8 mouse cellular contexts compared by ENCODE assay signal in genomic region chr7:28865481-28866300, GRCm38 (mm10). TPM values are rescaled to one million over a fixed set of nuclear protein-coding genes. Genes with fewer than 3 reads are reported as not detected.
DNase-seq lines count a peak whose midpoint lies in the region; ATAC-seq and TF ChIP-seq lines count a peak whose summit lies in the region.

No protein-coding gene starts in this region.

- peak; percentile 15; the same call in 1 of the 2 replicates for TF ChIP-seq CTCF in bone marrow, adult 2 months (IDR thresholded peaks at IDR 0.05; ENCODE audit: control insufficient read depth, insufficient read depth, low read length)
- TF ChIP-seq CTCF in lung, adult 2 months (IDR thresholded peaks at IDR 0.05; ENCODE audit: insufficient read depth, low read length) = no peak

- peak overlapping the region; percentile 51 for H3K4me2 ChIP-seq in neural tube, embryonic 14.5 days (ENCODE audit: low read depth, low read length)

- peak; percentile 68 for TF ChIP-seq POLR2A in bone marrow, adult 2 months (IDR thresholded peaks at IDR 0.05; ENCODE audit: borderline replicate concordance, control insufficient read depth, low read depth, low read length)
- peak; percentile 59; the same call in 1 of the 2 replicates for TF ChIP-seq POLR2A in lung, adult 2 months (IDR thresholded peaks at IDR 0.05; ENCODE audit: borderline replicate concordance, extremely low read depth, low read depth, low read length)

- H3K9me3 ChIP-seq in neural tube, embryonic 14.5 days (ENCODE audit: control insufficient read depth, low read length) = no peaks in the 10 kb centered on the region

- no peaks in the 10 kb centered on the region for H3K27me3 ChIP-seq in neural tube, embryonic 14.5 days (ENCODE audit: control insufficient read depth, insufficient read depth, low read length)

- H3K36me3 ChIP-seq in neural tube, embryonic 14.5 days (ENCODE audit: control insufficient read depth, insufficient read depth, low read length) = no peaks in the 10 kb centered on the region

- peak; percentile 82 for ATAC-seq in neural tube, embryonic 14.5 days (ENCODE audit: low read depth)

- peak overlapping the region; percentile 26 for H3K4me3 ChIP-seq in bone marrow, adult 2 months (replicated peaks; ENCODE audit: control insufficient read depth, low read depth, low read length)
- peak overlapping the region; percentile 7 for H3K4me3 ChIP-seq in lung, adult 2 months (replicated peaks; ENCODE audit: extremely low read depth, low read depth, low read length)
- H3K4me3 ChIP-seq in neural tube, embryonic 14.5 days (ENCODE audit: low read depth, low read length) = peak overlapping the region; percentile 17

- WGBS in bone marrow, adult 2 months = 31% methylated on average over 33 of the region's 33 CpGs
- 31% methylated on average over 33 of the region's 33 CpGs for WGBS in lung, adult 2 months
- WGBS in neural tube, embryonic 14.5 days = 46% methylated on average over 33 of the region's 33 CpGs

- 0 out of 2 replicates have a peak overlapping the region, but pooled peaks have one; percentile 28 for H3K9ac ChIP-seq in neural tube, embryonic 14.5 days (replicated peaks; ENCODE audit: low read depth, low read length)

- DNase-seq in CD4-positive, CD25-positive, alpha-beta regulatory T cell, adult 2 months (ENCODE audit: low read depth, low spot score) = peak; percentile 97
- peak; percentile 52 for DNase-seq in forelimb bud, embryonic 11.5 days (ENCODE audit: low read depth, low spot score)
- DNase-seq in heart, postnatal 4 days = peak; percentile 87
- DNase-seq in layer of hippocampus, adult 8-10 months (ENCODE audit: low spot score in 2 of 2) = peak; percentile 63 to 64
- DNase-seq in lung, adult 2 months = peak; percentile 69
- peak; percentile 97 to 99 for DNase-seq in thymus, adult 18-20 months

- peaks cover 3% of the 10 kb centered on the region; the same call in 1 of the 2 replicates for H3K4me1 ChIP-seq in bone marrow, adult 2 months (ENCODE audit: control insufficient read depth, insufficient read depth, low read length)
- H3K4me1 ChIP-seq in lung, adult 2 months (ENCODE audit: control insufficient read depth, insufficient read depth, low read length) = no peaks in the 10 kb centered on the region; the same call in 1 of the 2 replicates
- H3K4me1 ChIP-seq in neural tube, embryonic 14.5 days (ENCODE audit: control insufficient read depth, insufficient read depth, low read length) = no peaks in the 10 kb centered on the region

- H3K27ac ChIP-seq in bone marrow, adult 2 months (ENCODE audit: control insufficient read depth, insufficient read depth, low read depth, low read length, poor library complexity) = peak overlapping the region; percentile 86
- H3K27ac ChIP-seq in neural tube, embryonic 14.5 days (ENCODE audit: low read depth, low read length) = no peak overlapping the region

RNA-seq across cellular contexts. Expression of gene Lgals7, which starts 2.0 kb away (rescaled TPM):
- polyA plus RNA-seq in bone marrow, adult 2 months (2011; ENCODE audit: insufficient read depth, insufficient read length, low replicate concordance, missing spikeins) = not detected in 2 replicates
- 1 to 10 TPM; 1.4 to 4.4 TPM for total RNA-seq in heart, postnatal 4 days (2021)
- total RNA-seq in layer of hippocampus, adult 8-10 months (2022) = not detected
- polyA plus RNA-seq in lung, adult 2 months (2012; rRNA removed) = 2.2 and 314 TPM in 2 replicates
- polyA plus RNA-seq in neural tube, embryonic 14.5 days (2014; fragmentation: Nextera tagmentation; extraction: Ambion mirVana) = 1.8 and 2.6 TPM in 2 replicates

RNA-seq across cellular contexts. Expression of gene Capn12, which starts 15.5 kb away (rescaled TPM):
- polyA plus RNA-seq in bone marrow, adult 2 months (2011; ENCODE audit: insufficient read depth, insufficient read length, low replicate concordance, missing spikeins) = not detected in 2 replicates
- total RNA-seq in heart, postnatal 4 days (2021) = under 1 TPM; 0.31 to 0.83 TPM
- total RNA-seq in layer of hippocampus, adult 8-10 months (2022) = under 1 TPM; 0.25 to 0.61 (median 0.41) TPM
- polyA plus RNA-seq in lung, adult 2 months (2012; rRNA removed) = 0.05 and 1.3 TPM in 2 replicates
- polyA plus RNA-seq in neural tube, embryonic 14.5 days (2014; fragmentation: Nextera tagmentation; extraction: Ambion mirVana) = 0.46 and 0.90 TPM in 2 replicates

RNA-seq across cellular contexts. Expression of gene Lgals4, which starts 32.0 kb away (rescaled TPM):
- polyA plus RNA-seq in bone marrow, adult 2 months (2011; ENCODE audit: insufficient read depth, insufficient read length, low replicate concordance, missing spikeins) = 31.4 and 67.1 TPM in 2 replicates
- 10 to 100 TPM; 17.8 to 20.8 TPM for total RNA-seq in heart, postnatal 4 days (2021)
- total RNA-seq in layer of hippocampus, adult 8-10 months (2022) = 1 to 10 TPM; 2.4 to 6.9 (median 4.9) TPM
- 19.0 and 25.5 TPM in 2 replicates for polyA plus RNA-seq in lung, adult 2 months (2012; rRNA removed)
- 3.4 and 4.1 TPM in 2 replicates for polyA plus RNA-seq in neural tube, embryonic 14.5 days (2014; fragmentation: Nextera tagmentation; extraction: Ambion mirVana)

RNA-seq across cellular contexts. Expression of gene Ech1, which starts 40.7 kb away (rescaled TPM):
- polyA plus RNA-seq in bone marrow, adult 2 months (2011; ENCODE audit: insufficient read depth, insufficient read length, low replicate concordance, missing spikeins) = 64.4 and 98.5 TPM in 2 replicates
- total RNA-seq in heart, postnatal 4 days (2021) = 100 to 1,000 TPM; 647 to 783 TPM
- 10 to 100 TPM; 64.2 to 77.6 (median 67.7) TPM for total RNA-seq in layer of hippocampus, adult 8-10 months (2022)
- polyA plus RNA-seq in lung, adult 2 months (2012; rRNA removed) = 201 and 250 TPM in 2 replicates
- 74.5 and 94.4 TPM in 2 replicates for polyA plus RNA-seq in neural tube, embryonic 14.5 days (2014; fragmentation: Nextera tagmentation; extraction: Ambion mirVana)

RNA-seq across cellular contexts. Expression of gene Hnrnpl, which starts 57.4 kb away (rescaled TPM):
- 274 and 541 TPM in 2 replicates for polyA plus RNA-seq in bone marrow, adult 2 months (2011; ENCODE audit: insufficient read depth, insufficient read length, low replicate concordance, missing spikeins)
- 100 to 1,000 TPM; 549 to 557 TPM for total RNA-seq in heart, postnatal 4 days (2021)
- 100 to 1,000 TPM; 403 to 453 (median 434) TPM for total RNA-seq in layer of hippocampus, adult 8-10 months (2022)
- 166 and 244 TPM in 2 replicates for polyA plus RNA-seq in lung, adult 2 months (2012; rRNA removed)
- 158 and 160 TPM in 2 replicates for polyA plus RNA-seq in neural tube, embryonic 14.5 days (2014; fragmentation: Nextera tagmentation; extraction: Ambion mirVana)
